Mouse (Mus musculus) layer of hippocampus, adult 2 months (tissue): Measurements from ENCODE around the gene H60b. TPM values are rescaled to one million over a fixed set of nuclear protein-coding genes. Genes with fewer than 3 reads are reported as not detected.
"Not testable (repeated sequence)": the region's sequence is repeated elsewhere in the genome, so short reads cannot be mapped to it uniquely, and the experiment has no call there.

ENCODE experiments used
- DNase-seq, 2 experiments: peaks; one replicate each; pipeline ENCODE4 v3.0.0; 2022; ENCODE audit warnings: low spot score in 2 of 2
- H3K27ac ChIP-seq: fragments of 200-600 bp; 2 replicates; pipeline ENCODE4 v1.8.1; 2022
- H3K4me3 ChIP-seq: fragments of 200-600 bp; 2 replicates; pipeline ENCODE4 v1.8.1; 2022; ENCODE audit warnings: mild to moderate bottlenecking
- CTCF ChIP-seq: fragments of 200-600 bp; conservative IDR thresholded peaks from 2 replicates; pipeline ENCODE4 v1.8.1; 2022; ENCODE audit warnings: antibody characterized with exemption, mild to moderate bottlenecking, moderate library complexity
- long read RNA-seq, 2 experiments: library from polyadenylated mRNA; stranded (forward); transcript quantifications; one replicate each; pipeline ENCODE4 v2.0.0; 2021; ENCODE audit warnings: borderline mapping rate in 2 of 2
- total RNA-seq, 2 experiments: library from RNA; stranded (reverse); gene quantifications; 2 replicates each; pipeline ENCODE4 v1.2.3; 2021

H60b gene
- total RNA-seq = not detected
- long read RNA-seq, experiment 1 = 0 reads
- long read RNA-seq, experiment 2 = 0 reads

DNA sequence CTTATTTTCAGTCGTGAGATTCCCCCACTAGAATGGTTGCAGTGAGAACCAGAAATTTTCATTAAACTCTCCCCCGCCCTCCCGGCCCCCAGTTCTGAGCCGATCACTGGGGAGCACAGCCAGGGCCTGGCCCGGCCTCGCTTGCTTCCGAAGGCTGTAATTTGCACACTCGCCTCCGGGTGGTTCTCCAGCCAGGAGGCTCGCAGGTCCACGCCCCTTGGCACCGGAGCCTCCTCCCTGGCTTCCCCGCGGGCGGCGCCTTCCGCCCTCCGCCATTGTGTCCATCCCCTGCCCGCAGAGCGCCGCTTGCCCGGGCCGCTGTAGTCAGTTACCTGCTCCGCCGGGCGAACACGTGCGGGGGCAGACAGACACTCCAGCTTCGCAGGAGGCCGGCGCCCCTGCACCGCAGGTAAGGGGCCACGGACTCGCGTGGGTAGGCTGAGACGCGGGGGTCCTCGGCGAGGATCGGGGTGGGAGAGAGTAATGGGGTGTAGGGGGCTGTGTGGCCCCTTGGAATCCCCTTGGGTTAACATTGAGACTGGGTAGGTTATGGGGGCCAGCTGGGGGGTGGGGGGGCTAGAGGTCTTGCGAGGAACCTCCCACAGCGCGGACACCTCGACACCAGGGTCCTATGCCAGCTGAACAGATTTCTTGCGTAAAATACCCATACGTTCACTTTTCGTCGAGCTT, at the start of gene H60b, which contains the start of gene Raet1e:
Gene H60b, plus strand, starts transcription at position 277 of the 690 bp plus-strand sequence.
Gene Raet1e, plus strand, starts transcription at position 260 of the 690 bp plus-strand sequence.
- H3K27ac ChIP-seq, H3K4me3 ChIP-seq, DNase-seq: not testable (repeated sequence)
- TF ChIP-seq CTCF = peak; percentile 20; the same call in 1 of the 2 replicates

DNA sequence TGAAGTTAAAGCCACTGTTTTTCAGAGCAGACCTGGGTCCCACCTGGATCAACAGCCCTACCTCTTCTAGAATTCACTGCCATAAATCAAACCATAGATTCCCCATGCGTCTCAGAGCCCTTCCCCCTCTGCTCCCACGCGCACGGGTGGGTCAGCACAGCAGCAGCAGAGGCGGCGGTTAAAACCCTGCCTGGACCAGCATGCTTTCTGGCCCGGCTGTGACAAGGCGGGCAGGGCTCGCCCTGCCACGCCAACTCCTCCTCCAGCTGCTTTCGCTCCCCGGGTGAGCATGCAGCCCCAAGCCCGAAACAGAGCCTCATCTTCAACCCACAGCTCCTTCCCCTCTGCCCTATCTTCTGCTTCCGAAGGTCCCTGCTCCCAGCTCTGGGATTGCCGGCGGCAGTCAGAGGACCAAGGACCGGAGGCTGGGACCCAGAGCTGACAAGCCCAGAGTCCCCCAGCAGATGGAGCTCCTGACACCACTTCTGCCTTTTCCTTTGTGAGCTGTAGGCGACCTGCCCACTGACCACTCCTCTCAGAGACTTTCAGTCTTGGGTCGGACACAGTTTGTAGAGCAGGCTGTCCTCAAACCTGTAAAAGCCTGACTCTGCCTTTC, 17.6 kb upstream of the H60b start:
- peak; percentile 94 for TF ChIP-seq CTCF

DNA sequence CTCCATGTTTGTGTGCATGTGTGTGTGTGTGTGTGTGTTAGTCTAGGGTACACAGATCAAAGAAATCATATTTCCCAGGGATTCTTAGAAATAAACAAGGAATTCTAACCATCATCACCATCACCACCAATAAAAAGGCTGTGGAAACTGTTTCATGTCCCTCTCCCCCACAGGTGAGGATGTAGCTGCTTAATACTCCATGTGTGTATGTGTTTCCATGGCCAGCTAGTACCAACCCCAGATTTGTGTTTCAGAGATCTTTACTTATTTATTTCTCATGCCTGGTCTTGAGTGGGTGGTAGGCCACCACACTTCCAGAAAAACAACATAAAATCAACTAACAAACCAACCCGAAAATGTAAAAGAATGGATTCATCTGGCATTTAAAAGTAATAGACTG, 16.2 kb upstream of the H60b start:
- peak in 1 of 2 experiments; percentile 32 for DNase-seq
- not testable (repeated sequence) for H3K4me3 ChIP-seq, H3K27ac ChIP-seq

More for the DNA sequence above, 17.6 kb upstream of the H60b start:
- Histone ChIP-seq H3K27ac (no peak overlapping the region), H3K4me3 (peak overlapping the region; percentile 50)
- peak; percentile 62 to 67 for DNase-seq

DNA sequence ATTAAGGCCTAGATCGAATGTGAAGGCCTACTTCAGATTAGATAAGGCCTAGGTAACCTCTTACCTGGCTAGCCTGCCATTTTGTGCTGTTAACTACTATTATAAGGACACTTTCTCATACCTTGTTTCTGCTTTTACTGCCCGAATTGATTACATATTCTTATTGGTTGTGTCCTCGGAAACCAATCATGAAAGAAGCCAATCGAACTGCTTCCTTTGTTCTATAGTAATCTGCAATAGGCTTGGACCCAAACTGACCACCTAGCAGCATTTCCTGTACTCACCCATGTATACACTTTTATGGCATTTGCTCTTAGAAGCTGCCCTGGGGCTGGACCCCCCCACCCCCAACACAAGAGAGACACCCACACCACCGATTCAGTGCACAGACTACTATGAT, 15.5 kb upstream of the H60b start:
- TF ChIP-seq CTCF = no peak
- H3K27ac ChIP-seq = no peak overlapping the region
- no peak for DNase-seq
- H3K4me3 ChIP-seq = no peak overlapping the region

DNA sequence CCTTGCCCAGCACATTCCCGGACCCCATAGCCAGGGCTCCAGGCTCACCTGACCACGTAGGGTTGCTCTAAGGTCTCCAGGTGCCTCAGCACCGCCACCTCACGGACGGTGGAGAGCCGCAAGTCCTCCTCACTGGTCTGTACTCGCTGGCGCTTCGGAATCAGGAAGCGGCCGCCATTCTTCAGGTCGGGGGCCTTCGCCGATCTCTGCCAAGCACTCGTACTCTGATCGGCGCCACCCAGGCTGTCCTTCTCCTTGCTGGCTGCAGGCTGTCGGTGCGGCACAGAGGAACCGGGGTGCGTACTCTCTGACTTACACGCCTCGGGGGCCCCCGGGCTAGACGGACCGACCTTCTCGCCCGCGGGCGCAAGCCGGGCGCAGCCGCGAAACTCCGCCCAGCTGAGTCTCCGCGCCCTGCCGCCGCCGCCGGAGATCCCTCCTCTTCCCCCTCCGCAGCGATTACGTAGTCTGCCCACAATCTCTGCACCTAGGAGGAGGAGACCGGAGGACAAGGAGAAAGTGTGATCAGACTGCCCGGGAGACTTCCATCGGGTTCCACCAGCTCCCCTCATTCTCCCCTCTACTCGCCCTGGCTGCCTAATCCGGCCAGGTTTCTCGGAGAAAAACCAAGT, 9.8 kb upstream of the H60b start:
- peak; percentile 50 for TF ChIP-seq CTCF
- no peak for DNase-seq
- H3K27ac ChIP-seq = peak overlapping the region; percentile 43; the same call in 1 of the 2 replicates
- H3K4me3 ChIP-seq = peak overlapping the region; percentile 48

DNA sequence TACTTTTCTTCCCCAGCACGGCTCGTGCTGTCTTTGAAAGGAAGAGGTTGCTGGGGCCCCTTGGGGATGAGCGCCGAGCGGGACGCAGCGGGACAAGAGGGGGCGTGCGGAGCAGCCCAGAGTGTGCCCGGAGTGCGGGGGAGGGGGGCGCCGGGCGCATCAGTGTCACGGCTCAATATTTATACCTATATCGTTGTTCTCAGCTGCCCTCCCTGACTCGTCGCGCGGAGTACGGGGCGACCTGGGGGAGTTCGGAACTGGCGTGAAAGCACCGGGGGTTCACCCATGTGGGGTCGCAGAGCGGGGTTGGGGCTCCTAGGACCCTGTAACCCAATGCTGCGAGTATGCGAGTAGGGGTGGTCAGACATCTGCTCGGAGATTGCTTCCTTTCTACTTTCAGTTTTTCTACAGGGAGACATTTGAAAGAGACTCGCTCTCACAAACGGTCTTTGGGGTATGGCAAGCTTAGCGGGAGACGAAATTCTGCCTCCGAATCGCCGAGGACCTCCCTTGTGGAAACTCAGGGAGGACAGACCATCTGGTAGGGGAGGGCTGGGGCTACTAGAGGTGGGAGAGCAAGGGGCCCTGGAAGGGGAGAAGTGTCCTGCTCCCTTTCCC, 9.2 kb upstream of the H60b start, which contains the start of gene E030030I06Rik:
Gene E030030I06Rik, minus strand, starts transcription at position 198 of the 618 bp plus-strand sequence.
- no peak for TF ChIP-seq CTCF
- H3K4me3 ChIP-seq = peak within 1 kb of the TSS; percentile 48
- peak within 1 kb of the TSS; percentile 43; the same call in 1 of the 2 replicates for H3K27ac ChIP-seq
- DNase-seq = no peak

DNA sequence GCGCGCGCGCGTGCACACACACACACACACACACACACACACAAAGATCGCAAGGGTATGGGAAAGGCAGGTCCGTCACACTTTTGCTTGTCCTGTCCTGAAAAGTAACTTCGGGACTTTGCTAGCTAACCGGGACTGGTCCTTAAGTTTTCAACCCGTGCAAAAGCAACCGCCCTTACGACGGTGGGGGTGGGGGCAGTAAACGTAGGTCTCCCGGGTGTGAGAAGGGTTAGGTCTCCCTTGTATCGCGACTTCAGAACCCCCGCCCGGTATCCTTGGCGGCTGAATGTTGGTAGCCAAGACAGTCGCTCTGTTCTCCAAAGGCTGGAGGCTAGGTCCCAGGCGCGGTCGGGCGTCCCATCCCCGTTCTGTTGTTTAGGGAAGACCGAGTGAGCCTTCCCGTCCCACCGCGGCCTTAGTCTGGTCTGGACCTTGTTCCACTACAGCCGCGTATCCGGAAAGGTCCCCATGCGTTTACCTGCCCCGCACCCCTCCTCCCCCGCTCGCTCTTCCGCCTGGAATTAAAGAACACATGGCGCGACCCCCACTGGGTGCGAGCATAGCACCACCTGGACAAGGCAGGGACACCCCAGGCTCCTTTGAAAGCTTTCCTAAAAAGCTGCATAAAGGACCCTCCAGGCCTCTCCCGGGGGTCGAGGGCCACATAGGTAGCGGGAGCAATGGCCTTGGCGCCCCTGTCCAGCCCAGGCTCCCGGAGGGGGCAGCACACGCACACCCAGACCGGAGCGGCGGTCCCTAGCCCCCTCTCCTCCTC, 8.5 kb upstream of the H60b start:
- TF ChIP-seq CTCF = no peak
- peak overlapping the region; percentile 48; the same call in 1 of the 2 replicates for H3K4me3 ChIP-seq
- DNase-seq = no peak
- H3K27ac ChIP-seq = no peak overlapping the region

DNA sequence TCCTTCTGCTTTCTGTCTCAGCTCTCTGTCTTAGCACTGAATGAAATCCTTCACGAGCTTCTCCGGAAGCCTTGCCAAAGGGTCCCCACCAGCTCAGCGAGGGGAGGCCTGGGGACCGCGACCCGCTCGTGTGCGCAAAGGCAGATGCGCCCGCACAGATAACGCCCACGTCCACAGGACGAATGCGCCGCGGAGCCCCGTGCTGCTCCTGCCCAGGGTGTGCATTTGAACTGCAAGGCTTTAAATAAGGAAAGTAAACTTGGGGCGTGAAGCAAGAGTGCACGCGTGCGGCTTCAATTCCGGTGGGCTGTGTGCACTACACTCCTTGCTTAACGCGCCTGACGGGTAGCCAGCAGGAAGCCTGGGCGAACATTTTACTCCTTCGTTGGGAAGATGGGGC, 7.8 kb upstream of the H60b start:
- H3K4me3 ChIP-seq = no peak overlapping the region
- no peak for DNase-seq
- no peak for TF ChIP-seq CTCF
- H3K27ac ChIP-seq = no peak overlapping the region

DNA sequence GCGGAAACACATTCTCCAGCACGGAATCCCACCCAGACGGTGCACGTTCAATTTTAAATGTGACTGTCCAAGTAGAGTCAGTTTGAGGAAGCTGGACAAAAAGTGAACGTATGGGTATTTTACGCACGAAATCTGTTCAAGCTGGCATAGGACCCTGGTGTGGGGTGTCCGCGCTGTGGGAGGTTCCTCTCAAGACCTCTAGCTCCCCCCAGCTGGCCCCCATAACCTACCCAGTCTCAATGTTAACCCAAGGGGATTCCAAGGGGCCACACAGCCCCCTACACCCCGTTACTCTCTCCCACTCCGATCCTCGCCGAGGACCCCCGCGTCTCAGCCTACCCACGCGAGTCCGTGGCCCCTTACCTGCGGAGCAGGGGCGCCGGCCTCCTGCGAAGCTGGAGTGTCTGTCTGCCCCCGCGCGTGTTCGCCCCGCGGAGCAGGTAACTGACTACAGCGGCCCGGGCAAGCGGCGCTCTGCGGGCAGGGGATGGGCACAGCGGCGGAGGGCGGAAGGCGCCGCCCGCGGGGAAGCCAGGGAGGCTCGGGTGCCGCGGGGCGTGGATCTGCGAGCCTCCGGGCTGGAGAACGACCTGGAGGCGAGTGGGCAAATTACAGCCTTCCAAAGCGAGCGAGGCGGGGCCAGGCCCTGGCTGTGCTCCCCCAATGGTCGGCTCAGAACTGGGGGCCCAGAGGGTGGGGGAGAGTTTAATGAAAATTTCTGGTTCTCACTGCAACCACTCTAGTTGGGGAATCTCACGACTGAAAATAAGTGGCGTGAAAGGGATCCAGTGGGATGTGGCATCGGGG, 7.1 kb upstream of the H60b start:
- DNase-seq, H3K27ac ChIP-seq, H3K4me3 ChIP-seq: not testable (repeated sequence)

DNA sequence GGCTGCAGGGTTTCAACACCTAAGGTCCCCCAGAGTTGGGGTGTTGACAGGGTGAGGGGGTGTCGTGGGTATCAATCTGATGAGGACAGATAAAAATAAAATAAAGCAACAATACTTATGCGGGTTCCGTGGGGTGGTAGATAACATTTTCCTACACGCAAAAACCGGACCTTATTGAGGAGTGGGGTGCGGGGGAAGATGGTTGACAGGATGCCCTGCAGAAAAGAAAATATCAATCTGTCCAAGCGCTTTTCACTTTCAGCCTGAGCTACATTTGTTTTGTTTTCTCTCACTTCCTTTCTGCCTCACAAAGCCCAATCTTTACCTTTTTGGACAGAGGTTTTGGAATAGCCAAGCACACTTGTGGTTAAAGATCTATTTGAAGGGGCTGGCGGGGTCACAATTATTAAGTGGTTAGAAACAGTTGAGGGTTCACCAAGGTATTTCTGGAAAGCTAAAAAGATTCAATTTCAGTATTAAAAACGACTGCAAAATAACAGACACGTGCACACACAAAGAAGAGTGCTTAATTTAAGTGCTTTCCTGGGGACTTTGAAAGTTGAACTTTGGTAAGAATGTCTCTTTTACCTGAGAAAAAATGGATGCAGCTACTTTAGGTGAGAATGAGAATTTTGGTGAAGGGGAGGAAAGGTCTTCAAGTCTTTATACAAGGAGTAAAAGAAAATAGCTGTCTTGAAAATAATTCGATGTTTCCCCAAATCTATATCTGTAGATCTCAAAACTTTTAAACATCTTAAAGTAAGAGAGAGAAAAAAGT, 6.3 kb upstream of the H60b start:
- H3K27ac ChIP-seq, DNase-seq, H3K4me3 ChIP-seq: not testable (repeated sequence)

DNA sequence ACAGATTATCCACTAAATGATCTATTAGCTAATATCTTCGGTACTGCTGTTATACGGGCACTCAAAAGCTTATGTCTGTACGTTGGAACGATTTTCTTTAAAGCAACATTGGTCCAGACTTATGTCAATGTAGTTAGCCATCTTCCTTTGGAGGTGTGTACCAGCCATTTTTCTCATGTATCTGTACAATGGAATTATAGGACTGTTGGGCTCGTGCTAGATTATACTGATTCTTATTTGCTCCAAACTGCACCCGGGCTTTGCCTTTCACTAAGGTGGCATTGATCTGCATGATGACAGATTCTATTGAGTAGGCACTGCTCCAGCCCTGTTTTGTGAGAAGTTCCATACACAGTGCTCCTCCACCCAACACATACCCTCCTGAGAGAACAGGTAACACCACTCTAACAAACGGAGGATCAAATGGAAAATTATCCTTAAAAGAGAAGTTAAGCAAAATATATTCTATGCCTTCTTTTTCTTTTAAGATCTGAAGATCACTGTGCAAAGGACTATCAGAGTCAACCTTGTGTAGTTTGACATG, 5.2 kb upstream of the H60b start:
- H3K4me3 ChIP-seq, DNase-seq, H3K27ac ChIP-seq: not testable (repeated sequence)

DNA sequence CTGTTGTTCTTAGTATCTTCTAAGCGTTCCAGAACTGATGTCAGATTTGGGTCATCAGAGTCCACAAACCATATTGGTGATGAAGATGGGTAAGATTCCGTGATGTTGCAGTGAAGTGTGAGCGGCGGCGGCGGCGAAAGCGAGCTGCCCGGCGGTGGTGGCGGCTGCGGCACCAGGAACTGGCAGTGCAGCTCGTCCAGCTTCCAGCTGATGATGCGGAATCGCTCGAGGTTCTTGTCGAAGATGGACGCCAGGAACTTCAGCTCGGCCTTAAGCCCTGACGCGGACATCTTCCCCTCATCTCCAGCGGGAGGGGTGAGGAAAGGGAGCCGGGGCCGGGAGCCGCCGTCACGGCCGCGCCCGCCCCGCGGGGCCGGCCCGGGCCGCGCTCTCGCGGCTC, 4.3 kb upstream of the H60b start:
- not testable (repeated sequence) for H3K4me3 ChIP-seq, DNase-seq, H3K27ac ChIP-seq
